Mouse (Mus musculus) frontal cortex, postnatal 25 days (tissue): ENCODE data around the gene Arel1.

Experiments used
- DNase-seq, 2 experiments: peaks; one replicate each; pipeline ENCODE4 v3.0.0; 2022; ENCODE audit warnings: low spot score in 2 of 2

Gene Arel1

GRCm38 (mm10) chr12:84948584-84949285 is 22.0 kb downstream of the Arel1 start:
- DNase-seq = no peak

DNA sequence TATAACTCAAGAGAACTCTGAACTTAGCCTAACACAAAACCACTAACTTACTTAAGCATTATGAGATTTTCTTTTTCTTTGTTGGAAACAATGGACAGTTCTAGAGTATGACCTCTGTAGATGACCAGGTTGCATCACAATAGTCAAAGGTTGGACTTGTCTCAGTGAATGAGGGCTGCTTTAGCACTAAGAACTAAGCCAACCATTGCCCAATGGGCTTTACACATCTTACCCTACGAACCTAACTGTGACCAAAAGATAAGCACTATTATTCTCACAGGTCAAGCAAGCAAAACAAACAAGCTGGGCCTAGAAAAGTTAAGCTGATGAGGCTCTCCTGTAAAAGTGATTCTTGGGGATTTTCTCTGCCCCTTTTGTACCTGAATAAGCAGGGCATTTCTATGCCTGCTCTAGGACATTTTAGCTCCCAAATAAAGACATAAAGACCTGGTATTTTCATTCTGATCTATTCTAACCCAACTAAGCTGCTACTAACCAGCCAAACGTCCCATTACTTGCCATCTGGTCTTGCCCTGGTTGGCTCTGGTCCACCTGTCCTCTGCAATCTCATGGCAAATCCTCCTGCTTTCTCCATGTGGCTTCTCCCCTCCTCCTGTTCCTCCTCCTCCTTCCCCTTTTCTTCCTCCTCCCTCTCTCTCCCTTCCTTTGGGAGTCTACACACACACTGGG is 22.7 kb downstream of the Arel1 start:
- DNase-seq = no peak

DNA sequence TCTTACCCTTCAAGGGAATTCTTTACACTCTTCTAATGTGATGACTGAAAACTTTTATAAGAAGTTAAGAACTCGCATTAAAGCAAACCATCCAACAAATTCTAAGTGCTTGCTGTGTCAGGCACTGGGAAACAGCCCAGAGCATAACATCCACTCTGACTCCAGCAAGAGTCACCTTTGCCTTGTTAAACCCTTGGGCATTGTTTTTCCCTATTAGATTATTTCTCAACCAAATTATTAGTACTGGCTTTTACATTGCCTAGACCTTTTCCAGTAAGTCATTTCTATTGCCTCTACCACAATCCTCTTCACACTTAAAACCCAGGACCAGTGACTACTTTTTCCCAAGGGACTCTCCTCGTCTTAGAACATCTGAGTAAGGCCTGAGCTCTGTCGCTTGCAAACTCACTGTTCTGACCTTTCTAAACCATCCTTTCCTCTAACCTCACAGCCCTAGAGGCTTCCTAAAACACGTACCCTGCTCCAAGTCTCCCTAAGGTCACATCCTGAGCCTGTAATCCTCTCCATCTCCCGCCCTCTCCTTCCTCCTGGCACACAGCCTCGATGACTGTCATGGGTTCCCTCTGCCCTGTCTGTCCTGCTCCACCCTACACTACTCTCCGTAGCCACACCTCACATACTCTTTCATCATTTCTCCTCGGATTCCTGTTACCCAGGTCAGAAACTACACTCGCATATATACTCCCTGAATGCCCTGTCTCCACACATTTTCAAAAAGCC is 25.7 kb downstream of the Arel1 start:
- DNase-seq = no peak

DNA sequence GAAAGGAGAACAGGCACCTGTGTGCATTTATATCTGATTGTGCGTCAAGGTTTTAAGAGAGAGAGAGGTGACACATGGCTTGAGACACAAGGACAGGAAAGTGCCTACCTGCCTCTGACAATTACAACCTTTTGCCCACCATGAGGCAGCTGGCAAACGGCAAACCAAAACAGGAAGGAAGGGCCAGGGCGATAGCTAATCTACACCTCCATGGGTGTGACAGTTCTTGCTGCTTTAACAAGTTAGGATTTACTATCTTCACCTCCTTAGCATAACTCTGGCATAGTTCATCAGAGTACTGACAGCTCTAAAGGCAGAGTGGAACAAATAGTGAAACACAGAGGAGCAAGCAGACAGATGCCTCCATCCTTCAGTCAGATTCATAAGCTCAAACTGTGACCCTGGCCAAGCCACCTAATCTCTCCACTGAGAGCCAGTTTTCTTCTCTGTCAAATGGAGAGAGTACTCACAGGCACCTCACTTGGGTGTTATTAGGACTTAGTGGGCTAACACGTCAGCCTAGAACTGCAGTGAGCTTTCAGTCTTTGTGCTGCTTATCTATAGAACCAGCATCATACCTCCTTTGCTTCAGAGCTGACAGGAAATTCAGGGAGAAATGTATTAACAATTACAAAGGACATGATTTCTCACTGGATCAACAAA is 26.4 kb downstream of the Arel1 start:
- no peak for DNase-seq

DNA sequence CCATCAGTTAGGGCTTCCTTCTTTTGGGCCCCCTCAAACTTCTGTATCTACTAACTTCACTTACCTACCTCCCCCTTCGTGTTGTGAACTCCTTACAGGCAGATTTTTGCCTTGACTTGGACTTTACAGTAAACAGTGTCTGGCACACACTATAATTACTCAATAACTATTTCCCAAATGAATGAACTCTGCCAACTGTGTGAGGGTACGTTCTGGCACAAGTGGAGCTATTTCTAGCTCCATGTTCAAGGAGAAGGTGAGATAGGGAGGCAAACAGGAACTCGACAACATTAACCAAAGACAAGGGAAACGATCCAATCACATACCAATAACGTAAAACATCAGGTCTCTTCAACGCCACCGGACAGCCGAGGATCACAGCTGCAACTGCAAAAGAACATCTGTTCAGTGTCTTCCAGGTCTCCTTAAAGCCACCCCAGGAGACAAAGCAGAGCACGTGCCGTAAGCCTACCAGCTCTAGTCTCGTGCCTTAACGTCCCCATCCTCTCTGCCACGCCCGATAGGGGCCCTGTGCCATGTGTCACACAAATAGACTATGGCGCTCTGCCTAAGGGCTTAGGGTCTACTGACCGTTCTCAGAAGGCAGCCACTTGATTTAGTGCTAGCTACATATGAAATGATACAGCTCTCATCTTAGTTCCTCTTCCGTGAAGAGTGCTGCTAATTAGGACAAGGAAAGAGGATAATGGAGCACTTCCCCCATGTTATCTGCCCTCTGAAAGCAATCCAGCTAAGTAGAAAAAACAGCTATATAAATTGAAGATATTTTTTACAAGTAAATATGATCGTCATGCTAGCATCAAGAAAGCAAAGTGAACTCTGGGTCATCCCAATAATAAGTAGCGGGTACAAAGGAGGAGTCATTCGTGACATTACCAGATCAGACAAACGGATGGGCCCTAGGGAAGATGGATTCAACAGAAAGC is 27.4 kb downstream of the Arel1 start:
- DNase-seq = no peak

- no peak for DNase-seq
Observed at GRCm38 (mm10) chr12:84941717-84942116, 29.0 kb downstream of the Arel1 start.

DNA sequence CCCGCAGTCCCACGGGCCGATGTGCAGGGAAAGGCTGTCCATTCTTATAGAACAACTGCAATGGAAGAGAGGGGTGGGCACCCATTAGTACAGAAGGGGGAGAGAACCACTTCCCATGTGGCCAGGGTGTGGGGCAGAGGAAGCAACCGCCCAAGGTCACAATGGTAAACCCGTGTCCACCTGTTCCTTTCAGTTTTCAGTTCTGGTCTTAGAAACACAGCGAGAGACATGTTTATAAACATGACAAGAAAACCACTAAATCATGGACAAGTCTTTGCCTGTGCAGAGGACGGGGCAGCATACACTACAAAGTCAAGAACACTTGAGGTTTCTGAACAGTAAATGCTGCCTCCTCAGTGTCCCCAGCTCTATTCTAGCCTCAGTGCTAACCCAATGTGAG is 30.4 kb downstream of the Arel1 start:
- no peak for DNase-seq

DNA sequence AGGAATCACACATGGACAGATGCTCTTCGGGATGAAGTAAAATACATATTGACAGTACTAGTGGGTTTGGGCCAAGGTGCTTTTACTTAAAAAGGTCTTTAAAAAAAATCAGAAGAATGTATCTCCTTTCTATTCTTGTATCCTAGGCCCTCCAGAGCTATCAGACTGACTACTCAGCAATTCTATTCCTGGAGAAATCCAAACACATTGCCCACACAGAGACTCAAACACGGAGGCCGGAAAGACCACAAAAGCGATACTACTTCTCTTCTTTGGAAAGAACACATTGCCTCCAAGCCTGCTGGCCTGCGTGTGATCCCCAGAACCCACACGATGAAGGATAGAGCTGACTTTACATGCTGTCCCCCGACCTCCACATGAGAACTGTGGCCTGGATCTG is 31.6 kb downstream of the Arel1 start:
- no peak for DNase-seq

DNA sequence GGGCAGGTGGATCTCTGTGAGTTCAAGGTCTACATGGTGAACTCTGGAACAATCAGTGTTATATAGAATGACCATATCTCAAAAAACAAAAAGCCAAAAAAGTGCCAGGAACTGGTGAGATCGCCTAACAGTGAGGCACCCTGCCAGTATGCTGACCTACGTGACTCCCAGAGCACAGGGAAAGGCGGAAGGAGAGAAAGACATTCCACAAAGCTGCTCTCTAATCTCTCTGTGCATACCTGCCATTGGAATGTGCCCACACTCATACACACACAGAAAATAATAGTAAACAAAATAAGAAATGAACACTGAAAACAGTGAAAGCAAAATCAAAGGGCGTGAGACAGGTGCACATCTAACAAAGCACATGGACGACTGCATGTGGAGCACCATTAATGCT is 35.4 kb downstream of the Arel1 start:
- no peak for DNase-seq

GRCm38 (mm10) chr12:84932210-84932609 is 38.5 kb downstream of the Arel1 start:
- no peak for DNase-seq

GRCm38 (mm10) chr12:84926542-84926941 is 44.2 kb downstream of the Arel1 start:
- DNase-seq = no peak

GRCm38 (mm10) chr12:84924324-84924723 is 46.4 kb downstream of the Arel1 start:
- no peak for DNase-seq

DNA sequence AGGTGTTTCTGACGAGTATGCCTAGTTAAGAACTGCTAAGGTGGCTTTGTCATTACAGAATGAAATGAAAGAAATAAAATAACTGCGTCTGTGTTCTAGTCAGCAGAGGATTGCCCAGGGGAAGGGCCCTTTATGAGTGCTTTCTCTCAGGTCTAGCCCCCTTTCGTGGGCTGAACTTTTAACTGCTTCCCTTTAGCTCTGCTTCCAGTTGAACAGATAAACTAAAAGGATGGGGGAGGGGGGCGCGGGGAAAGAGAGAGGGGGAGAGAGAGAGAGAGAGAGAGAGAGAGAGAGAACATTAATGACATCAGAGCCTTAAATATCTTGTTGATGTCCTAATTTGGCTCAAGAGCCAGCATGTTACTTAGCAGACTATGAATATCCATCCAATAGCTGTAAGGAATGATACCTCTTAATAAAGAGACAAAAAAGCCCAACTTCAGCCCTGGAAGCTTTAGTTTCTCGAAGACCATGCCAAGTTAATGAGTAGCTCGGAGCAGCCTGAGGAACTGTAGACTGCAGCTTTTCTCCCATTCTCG is 48.8 kb downstream of the Arel1 start:
- no peak for DNase-seq

GRCm38 (mm10) chr12:84918809-84919208 is 51.9 kb downstream of the Arel1 start:
- no peak for DNase-seq

DNA sequence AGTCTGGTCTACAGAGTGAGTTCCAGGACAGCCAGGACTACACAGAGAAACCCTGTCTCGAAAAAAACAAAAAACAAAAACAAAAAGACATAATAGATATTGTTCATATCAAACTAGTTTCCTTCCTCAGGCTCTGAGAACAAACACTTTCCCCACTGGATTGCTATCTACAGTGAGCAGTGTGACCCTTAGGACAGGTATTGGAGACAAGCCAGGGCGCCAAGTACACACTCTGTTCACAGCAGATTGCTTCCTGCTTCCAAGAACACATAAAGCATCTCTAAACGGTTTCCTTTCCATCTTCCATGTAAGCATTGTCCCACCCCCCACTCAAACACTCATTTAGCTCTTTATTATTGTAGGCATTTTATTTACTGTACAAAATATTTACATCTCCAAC is 52.9 kb downstream of the Arel1 start:
- no peak for DNase-seq

- no peak for DNase-seq
Observed at GRCm38 (mm10) chr12:84914959-84915358, 55.7 kb downstream of the Arel1 start.

DNA sequence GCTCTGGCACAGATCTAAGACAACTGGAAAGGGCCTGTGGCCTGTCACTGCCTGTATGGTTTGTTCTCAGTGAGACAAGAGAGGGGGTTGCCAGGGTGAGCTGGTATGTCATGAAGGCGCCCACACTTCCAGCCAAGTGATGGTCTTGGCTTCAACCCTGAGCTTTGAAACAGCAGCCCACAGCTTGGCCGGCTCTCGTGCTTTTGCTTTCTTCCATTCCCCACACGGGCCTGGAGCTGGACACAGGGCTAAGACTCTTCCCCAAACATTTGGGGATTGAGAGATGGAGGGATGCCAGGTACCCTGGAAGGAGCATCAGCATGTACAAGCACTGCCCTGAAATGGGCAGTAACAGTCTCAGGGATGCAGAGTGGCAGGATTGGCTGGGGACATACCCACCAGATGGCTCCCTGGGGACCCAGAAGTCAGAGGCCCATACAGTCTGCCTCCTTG is 58.0 kb downstream of the Arel1 start:
- DNase-seq = no peak

DNA sequence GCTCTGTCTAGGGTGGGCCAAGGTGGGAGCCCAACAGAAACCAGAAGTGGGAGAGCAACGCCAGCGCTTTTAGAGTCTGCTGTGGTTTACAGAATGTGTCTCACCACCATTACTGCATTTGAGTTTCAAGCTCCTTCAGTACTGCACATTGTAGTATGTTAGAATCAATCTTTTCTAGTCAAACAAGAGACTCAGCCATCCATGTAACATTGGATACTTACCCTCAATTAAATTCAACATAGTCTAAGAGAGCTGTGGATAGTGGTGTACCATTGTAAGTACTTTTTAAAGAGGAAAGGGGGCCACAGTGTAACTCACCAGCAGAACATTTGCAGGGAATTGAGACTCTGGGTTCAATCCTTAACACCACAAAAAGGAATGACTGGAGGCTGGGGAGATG is 59.1 kb downstream of the Arel1 start:
- DNase-seq = no peak

- DNase-seq = no peak
Observed at GRCm38 (mm10) chr12:84910066-84910465, 60.6 kb downstream of the Arel1 start.

GRCm38 (mm10) chr12:84907627-84908480 is 62.8 kb downstream of the Arel1 start:
- DNase-seq = no peak
